Mouse (Mus musculus) liver, adult 2 months (tissue): ENCODE measurements at regions not wholly inside any gene's neighbourhood (a gene's known extent, or its start where the extent isn't known, plus 50 kb on each side); places are given as distances from the start of the nearest gene placed in this dataset.

Source experiments
- CTCF ChIP-seq: fragments of 200-500 bp; IDR thresholded peaks from 2 replicates; pipeline ENCODE4 v1.5.1; 2011; ENCODE audit warnings: low read depth, low read length, control low read depth
- POLR2A ChIP-seq: fragments of 200-500 bp; IDR thresholded peaks from 2 replicates; pipeline ENCODE4 v1.6.1; 2011; ENCODE audit warnings: low read length, control low read depth; ENCODE audit not compliant: insufficient read depth; ENCODE audit errors: extremely low read depth

DNA sequence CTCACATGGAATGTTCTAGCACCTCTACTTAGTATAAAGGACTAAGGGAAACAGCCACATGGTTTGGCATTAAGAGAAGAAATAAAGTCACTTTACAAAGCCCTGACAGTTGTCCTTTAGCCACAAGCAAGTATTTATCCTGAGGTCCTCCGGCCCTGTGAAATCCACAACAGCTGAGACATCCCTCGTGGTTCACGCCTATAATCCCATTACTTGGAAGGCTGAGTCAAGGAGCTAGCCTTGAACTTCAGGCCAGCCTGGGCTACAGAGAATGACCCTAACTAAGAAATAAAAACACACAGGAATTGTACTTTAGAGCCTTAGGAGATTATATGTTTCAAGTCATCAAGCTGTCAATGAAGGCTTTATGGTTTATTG lies 238.7 kb downstream of the Gm5426 start:
- TF ChIP-seq CTCF (no peak), POLR2A (no peak)
